Mouse (Mus musculus): ENCODE measurements around the gene Pde11a. TPM values are rescaled to one million over a fixed set of nuclear protein-coding genes. Genes with fewer than 3 reads are reported as not detected.

The Pde11a gene
- polyA plus RNA-seq, 1 experiment from 2014 or later: 0.18 TPM

DNA sequence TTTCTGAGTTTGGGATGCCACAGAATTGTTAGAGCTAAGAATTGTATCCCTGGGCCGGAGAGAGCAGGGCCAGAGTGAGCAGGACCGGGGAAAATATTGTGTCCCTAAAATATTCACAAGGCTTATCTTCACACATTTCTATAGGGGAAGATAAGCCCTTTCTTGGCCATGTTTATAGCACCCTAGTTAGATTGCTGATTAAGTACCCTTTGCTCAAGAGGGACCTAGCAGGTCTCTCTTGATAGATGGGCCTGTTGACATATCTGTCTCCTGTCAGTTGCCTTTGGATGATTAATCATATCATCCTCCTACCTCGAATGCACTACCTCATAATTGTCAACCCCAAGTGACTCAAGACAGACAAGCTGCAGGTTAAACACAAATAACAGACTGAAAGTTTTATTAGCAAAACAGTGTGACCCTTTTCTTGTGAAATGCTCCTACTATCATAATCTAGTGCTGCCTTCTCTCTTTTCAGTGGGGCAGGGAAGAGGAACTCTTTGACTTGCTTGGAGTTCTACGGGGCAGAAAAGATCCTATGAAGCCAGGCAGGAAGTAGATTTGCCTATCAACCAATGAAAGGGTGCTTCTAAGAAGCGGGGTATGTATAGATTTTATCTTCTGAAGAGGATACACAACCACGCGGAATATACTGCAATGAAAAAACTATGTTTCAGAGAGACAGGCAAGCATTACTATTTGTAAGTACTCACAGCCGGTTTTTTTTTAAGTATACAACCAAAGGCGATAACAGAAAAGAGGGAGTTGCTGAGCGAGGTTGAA lies 100.7 kb downstream of the Pde11a start:
- Histone ChIP-seq H3K4me1 (no peaks in the 10 kb centered on the region), H3K4me2 (replicated peaks) (no peak overlapping the region), H3K9me3 (replicated peaks) (no peaks in the 10 kb centered on the region), H3K9ac (no peak overlapping the region), H3K36me3 (no peaks in the 10 kb centered on the region), H3K27me3 (no peaks in the 10 kb centered on the region), H3K4me3 (no peak overlapping the region), H3K27ac (no peak overlapping the region)
- no peak for ATAC-seq (ENCODE audit: low FRiP score)
- WGBS: 91% methylated on average over 10 of the region's 10 CpGs

DNA sequence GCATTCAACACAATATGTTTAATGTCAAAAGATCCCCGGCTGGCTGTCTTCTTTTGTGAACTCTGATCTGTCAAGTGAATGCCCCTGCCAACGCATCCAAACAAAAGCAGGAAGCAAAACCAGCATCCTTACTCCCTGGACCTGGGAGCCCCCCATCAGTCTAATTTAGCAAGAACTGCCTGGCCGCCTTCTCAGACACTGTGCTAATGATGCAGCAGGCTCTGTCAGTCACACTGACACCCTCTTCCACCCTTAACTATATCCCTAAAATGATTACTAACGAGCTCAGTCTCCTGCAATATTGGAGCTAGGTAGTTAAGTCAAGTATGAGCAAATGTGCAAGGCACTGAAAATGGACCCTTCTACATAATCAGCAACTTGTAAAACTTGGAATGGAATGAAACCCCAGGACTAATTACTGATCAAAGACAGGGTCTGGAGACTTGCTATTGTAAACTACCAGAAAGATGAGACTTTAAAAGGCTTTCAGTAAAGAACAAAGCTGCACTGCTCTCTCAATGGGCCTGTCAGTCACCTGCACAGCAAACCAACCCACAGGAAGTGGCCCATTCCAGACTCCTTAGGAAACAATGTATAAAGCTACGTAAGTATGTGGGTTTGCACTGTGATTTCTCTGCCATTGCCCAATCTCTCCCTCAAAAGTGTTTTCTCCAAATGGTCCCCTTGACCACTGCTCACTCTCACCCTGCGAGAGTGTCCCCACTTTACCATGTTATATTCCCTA lies 118.0 kb downstream of the Pde11a start:
- H3K36me3 ChIP-seq: no peaks in the 10 kb centered on the region
- H3K4me3 ChIP-seq: no peak overlapping the region
- no peak overlapping the region for H3K9ac ChIP-seq
- H3K27ac ChIP-seq: no peak overlapping the region
- no peaks in the 10 kb centered on the region for H3K27me3 ChIP-seq
- no peak for ATAC-seq (ENCODE audit: low FRiP score)
- no peak overlapping the region for H3K4me2 ChIP-seq (replicated peaks)
- H3K4me1 ChIP-seq: no peaks in the 10 kb centered on the region
- no peaks in the 10 kb centered on the region for H3K9me3 ChIP-seq (replicated peaks)
- 46% methylated on average over 6 of the region's 6 CpGs for WGBS

DNA sequence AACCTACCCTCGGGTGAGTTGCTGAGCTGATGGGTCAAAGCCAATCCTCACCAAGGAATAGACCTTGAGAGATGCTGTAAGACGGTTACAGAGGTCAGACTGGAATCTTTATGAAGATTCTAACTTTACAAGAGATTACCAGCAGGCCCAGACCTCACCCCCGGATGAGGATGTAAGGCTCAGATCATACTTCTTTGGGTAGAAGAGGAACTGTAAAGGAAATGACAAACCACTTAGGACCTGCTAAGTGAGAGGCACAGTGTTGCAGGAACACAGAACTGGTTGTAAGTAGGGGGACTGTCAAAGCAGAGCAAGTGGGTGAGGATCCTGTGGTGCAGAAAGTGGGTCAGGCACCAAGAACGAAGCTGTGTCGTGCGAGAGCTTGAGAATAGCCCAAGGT lies 119.0 kb downstream of the Pde11a start:
- no peak overlapping the region for H3K4me2 ChIP-seq (replicated peaks)
- no peaks in the 10 kb centered on the region for H3K9me3 ChIP-seq (replicated peaks)
- no peak for ATAC-seq (ENCODE audit: low FRiP score)
- no peaks in the 10 kb centered on the region for H3K27me3 ChIP-seq
- no peak overlapping the region for H3K4me3 ChIP-seq
- no peaks in the 10 kb centered on the region for H3K4me1 ChIP-seq
- H3K9ac ChIP-seq: no peak overlapping the region
- no peaks in the 10 kb centered on the region for H3K36me3 ChIP-seq
- no peak overlapping the region for H3K27ac ChIP-seq
- WGBS: 86% methylated on average over 6 of the region's 6 CpGs

DNA sequence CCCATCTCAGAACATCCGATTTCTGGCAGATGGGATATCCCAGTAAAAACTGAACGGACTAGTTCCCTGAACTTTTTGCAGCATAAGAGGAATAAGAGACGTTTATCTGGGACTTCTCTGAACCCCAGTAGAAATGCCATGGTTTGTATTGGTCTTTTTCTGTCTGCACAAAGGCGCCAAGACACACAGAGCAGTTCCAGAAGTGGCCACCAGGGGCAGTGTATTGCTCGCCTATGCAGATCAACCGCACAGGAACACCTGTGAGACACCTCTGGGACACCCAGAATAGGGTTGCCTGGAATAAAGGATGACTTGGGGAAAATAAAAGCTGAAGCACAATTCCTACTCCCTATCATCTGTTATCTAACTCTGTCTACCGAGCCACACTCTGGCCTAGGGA lies 122.4 kb downstream of the Pde11a start:
- Histone ChIP-seq H3K9me3 (replicated peaks) (no peaks in the 10 kb centered on the region), H3K4me2 (replicated peaks) (no peak overlapping the region), H3K27me3 (no peaks in the 10 kb centered on the region), H3K27ac (no peak overlapping the region), H3K9ac (no peak overlapping the region), H3K4me1 (no peaks in the 10 kb centered on the region), H3K36me3 (no peaks in the 10 kb centered on the region), H3K4me3 (no peak overlapping the region)
- 59% methylated on average over 7 of the region's 7 CpGs for WGBS
- ATAC-seq (ENCODE audit: low FRiP score): no peak

DNA sequence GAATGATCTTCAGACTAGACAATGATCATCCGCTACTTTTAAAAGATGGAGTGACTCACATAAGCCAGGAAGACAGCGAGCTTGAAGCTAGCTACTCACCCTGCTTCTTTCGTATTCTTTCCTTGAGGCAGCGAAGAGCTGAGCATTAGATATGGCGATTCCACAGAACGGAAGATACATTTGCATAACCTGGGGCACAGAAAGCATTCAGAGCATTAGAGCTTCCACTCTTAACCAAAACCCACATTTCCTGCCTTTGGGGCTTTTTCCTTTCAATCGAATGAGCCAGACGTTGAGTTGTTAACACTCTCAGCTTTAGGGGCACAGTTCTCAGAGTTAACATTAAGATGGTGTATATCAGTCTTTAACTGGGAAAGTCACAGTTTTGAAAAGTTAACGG lies 123.4 kb downstream of the Pde11a start:
- H3K9ac ChIP-seq: no peak overlapping the region
- no peaks in the 10 kb centered on the region for H3K36me3 ChIP-seq
- H3K27ac ChIP-seq: no peak overlapping the region
- no peak overlapping the region for H3K4me3 ChIP-seq
- H3K4me2 ChIP-seq (replicated peaks): no peak overlapping the region
- ATAC-seq (ENCODE audit: low FRiP score): no peak
- H3K27me3 ChIP-seq: no peaks in the 10 kb centered on the region
- no peaks in the 10 kb centered on the region for H3K4me1 ChIP-seq
- H3K9me3 ChIP-seq (replicated peaks): no peaks in the 10 kb centered on the region
- WGBS: 82% methylated on average over 9 of the region's 9 CpGs

DNA sequence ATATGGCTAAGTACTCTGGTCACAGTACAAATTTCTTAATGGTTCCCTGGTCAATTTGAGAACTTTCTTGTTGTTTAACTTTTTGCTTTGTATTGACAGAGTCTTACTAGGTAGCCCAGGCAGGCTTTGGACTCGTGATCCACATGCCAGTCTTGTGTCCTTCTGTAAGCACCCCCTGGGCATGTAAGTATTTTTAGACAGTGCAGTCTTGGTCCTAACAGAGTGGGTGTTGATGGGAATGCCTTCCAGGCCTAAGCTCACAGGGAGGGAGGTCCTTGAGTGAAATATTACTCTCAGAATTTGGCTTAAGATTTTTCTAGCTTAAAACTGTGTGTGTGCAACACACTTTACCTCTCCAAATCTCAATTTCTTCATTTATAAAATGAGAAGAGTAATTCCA lies 153.4 kb downstream of the Pde11a start:
- Histone ChIP-seq H3K9ac (no peak overlapping the region), H3K4me1 (no peaks in the 10 kb centered on the region), H3K4me2 (replicated peaks) (no peak overlapping the region), H3K9me3 (replicated peaks) (no peaks in the 10 kb centered on the region), H3K36me3 (no peaks in the 10 kb centered on the region), H3K27ac (no peak overlapping the region), H3K27me3 (no peaks in the 10 kb centered on the region), H3K4me3 (no peak overlapping the region)
- WGBS: 42% methylated on average over 1 of the region's 1 CpGs
- no peak for ATAC-seq (ENCODE audit: low FRiP score)

DNA sequence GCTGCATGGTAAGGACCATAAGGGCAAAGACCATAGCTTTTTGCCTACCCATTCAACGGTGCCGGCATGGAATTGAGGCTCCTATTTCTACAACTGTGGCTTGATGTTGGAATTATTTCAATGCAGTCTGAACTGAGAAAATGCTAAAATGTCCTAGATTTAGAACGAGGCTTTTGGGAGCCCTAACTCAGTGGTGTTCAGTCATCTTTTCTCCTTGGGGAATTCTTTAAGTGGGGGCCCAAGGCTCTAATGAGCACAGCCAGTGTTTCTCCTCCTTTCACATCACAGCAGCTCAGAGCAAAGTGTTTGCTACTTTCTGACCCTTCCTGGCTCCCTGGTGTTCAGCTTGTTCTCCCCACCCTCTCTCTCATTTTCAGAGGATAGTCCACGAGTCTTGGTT lies 175.8 kb downstream of the Pde11a start:
- Histone ChIP-seq H3K9me3 (replicated peaks) (no peaks in the 10 kb centered on the region), H3K4me3 (no peak overlapping the region), H3K27me3 (no peaks in the 10 kb centered on the region), H3K4me1 (no peaks in the 10 kb centered on the region), H3K36me3 (no peaks in the 10 kb centered on the region), H3K4me2 (replicated peaks) (no peak overlapping the region), H3K9ac (no peak overlapping the region), H3K27ac (no peak overlapping the region)
- no peak for ATAC-seq (ENCODE audit: low FRiP score)
- 84% methylated on average over 4 of the region's 4 CpGs for WGBS

DNA sequence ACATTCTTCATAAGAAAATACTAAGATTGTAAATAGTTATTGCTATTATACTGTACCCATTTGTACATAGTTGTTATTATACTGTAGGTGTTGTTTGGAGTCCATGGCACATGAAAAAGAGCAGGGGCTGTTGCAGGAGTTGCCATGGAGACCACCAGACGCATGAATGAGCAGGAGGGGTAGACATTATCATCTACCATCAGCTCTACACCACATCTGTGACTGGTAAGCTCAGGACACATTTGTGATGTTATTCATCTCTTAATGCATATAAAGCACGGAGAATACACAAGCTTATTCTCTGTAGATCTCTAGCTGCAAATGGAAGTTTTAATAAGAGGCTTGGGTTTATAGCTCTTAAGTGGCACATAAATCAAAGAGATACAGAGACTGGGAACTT lies 179.6 kb downstream of the Pde11a start:
- H3K4me1 ChIP-seq: no peaks in the 10 kb centered on the region
- no peak overlapping the region for H3K9ac ChIP-seq
- no peak overlapping the region for H3K27ac ChIP-seq
- H3K27me3 ChIP-seq: no peaks in the 10 kb centered on the region
- no peak overlapping the region for H3K4me3 ChIP-seq
- no peak overlapping the region for H3K4me2 ChIP-seq (replicated peaks)
- H3K36me3 ChIP-seq: no peaks in the 10 kb centered on the region
- H3K9me3 ChIP-seq (replicated peaks): no peaks in the 10 kb centered on the region
- WGBS: 61% methylated on average over 2 of the region's 2 CpGs
- ATAC-seq (ENCODE audit: low FRiP score): no peak

DNA sequence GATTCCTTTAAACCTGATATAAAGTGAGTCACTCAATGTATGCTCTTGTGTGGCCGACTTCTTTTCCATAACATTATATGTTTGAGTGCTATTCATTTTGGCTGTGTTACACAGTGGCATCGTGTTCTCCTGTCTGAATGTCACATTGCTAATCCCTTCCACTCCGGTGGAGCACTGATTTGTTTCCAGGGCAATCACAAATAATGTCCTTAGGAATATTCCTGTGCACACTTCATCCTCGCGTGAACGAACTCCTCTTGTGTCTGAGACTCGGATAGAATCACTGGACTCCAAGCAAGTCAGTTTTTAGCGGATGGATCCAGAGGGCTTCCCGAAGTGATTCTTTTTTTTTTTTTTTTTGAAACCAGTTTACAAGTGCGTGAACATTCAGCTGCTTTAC lies 197.4 kb downstream of the Pde11a start:
- Histone ChIP-seq H3K36me3 (no peaks in the 10 kb centered on the region), H3K4me3 (no peak overlapping the region), H3K27me3 (no peaks in the 10 kb centered on the region), H3K27ac (no peak overlapping the region), H3K4me1 (no peaks in the 10 kb centered on the region), H3K9me3 (replicated peaks) (no peaks in the 10 kb centered on the region), H3K4me2 (replicated peaks) (no peak overlapping the region), H3K9ac (no peak overlapping the region)
- WGBS: 62% methylated on average over 10 of the region's 10 CpGs
- ATAC-seq (ENCODE audit: low FRiP score): no peak

DNA sequence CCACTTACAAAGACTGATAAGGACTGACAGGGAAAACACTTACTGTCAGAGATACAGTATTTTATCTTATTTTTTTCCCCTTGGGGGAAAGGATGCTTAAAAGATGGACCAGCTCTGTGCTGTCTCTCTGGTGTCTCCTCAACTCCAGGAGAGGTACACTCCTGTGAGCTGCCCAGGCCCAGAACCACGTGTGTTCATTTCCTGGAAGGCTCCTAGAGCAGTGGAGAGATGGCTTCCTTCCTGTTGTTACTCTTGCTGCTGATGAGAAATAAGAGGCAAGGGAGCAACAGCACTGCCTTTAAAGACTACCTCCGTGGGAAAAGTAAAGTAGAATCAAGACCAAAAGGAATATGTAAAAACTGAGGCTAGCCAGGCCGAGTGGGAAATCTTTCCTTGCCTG lies 205.6 kb downstream of the Pde11a start:
- no peak overlapping the region for H3K4me3 ChIP-seq
- H3K9me3 ChIP-seq (replicated peaks): no peaks in the 10 kb centered on the region
- no peaks in the 10 kb centered on the region for H3K36me3 ChIP-seq
- H3K27me3 ChIP-seq: no peaks in the 10 kb centered on the region
- H3K4me2 ChIP-seq (replicated peaks): no peak overlapping the region
- ATAC-seq (ENCODE audit: low FRiP score): no peak
- 67% methylated on average over 3 of the region's 3 CpGs for WGBS
- H3K9ac ChIP-seq: no peak overlapping the region
- no peak overlapping the region for H3K27ac ChIP-seq
- peaks cover 15% of the 10 kb centered on the region; the same call in 1 of the 2 replicates for H3K4me1 ChIP-seq

DNA sequence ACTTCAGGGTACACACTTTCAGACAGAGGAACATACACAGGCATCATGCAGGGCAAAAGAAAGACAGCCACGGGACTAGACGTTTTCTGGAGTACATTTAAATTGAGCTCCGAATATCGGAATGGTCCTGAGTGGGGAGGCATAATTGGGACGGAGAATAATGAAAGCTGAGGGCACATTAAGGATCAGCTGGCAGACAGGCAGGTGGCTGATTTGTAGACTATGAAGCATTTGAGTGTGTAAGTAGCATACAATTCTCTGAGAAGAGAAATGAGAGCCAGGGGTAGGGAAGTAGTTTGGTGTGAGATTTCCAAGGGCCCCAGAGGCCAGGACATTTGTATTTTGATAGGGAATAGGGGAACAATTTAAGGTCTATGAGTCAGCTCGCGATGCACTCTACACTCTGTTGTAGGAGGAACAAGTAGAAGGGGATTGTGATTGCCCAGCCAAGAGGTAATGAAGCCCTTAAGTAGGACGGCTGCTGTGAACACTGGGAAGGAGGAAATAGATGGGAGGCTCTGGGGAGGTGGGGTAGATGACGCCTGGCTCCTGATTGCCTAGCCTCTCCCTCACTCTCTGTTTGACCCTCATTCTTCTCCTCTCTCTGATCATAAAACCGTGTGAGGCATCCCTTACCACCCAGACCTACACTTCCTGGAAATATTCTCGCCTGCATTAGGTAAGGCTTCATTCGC lies 208.5 kb downstream of the Pde11a start:
- Histone ChIP-seq H3K9me3 (replicated peaks) (0 out of 2 replicates have a peak, but pooled peaks cover 6% of the 10 kb centered on the region), H3K27ac (no peak overlapping the region), H3K4me3 (no peak overlapping the region), H3K9ac (no peak overlapping the region), H3K27me3 (no peaks in the 10 kb centered on the region), H3K36me3 (no peaks in the 10 kb centered on the region), H3K4me2 (replicated peaks) (no peak overlapping the region), H3K4me1 (peaks cover 15% of the 10 kb centered on the region; the same call in 1 of the 2 replicates)
- 53% methylated on average over 12 of the region's 12 CpGs for WGBS
- no peak for ATAC-seq (ENCODE audit: low FRiP score)

DNA sequence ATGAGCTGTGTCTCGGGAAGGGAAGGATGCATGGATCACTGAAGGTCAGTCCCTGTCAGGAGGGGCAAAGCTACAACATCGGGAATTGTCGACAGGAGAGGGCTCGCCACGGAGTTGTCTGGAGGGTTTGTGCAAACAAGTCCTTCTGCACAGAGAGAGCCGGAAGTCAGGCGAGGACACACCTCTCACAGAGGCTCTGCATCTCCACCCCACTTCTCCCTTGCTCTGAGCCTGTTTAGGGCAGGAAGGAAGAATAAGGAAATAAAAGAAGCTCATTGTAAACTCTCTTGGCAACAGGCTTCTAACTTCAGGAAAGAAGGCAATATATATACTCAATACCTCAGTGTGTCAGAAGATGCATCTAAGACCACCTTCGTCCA lies 209.5 kb downstream of the Pde11a start:
- no peaks in the 10 kb centered on the region for H3K36me3 ChIP-seq
- H3K27me3 ChIP-seq: no peaks in the 10 kb centered on the region
- ATAC-seq (ENCODE audit: low FRiP score): no peak
- 0 out of 2 replicates have a peak, but pooled peaks cover 6% of the 10 kb centered on the region for H3K9me3 ChIP-seq (replicated peaks)
- no peak overlapping the region for H3K4me2 ChIP-seq (replicated peaks)
- no peak overlapping the region for H3K9ac ChIP-seq
- H3K27ac ChIP-seq: no peak overlapping the region
- 60% methylated on average over 8 of the region's 8 CpGs for WGBS
- H3K4me1 ChIP-seq: peaks cover 12% of the 10 kb centered on the region; the same call in 1 of the 2 replicates
- H3K4me3 ChIP-seq: no peak overlapping the region

Measured in hindbrain, embryonic 12.5 days (tissue).